Mouse (Mus musculus) CH12.LX (cell line): ENCODE data around the gene Myo1a. TPM values are rescaled to one million over a fixed set of nuclear protein-coding genes. Genes with fewer than 3 reads are reported as not detected.
"Not testable (repeated sequence)": the region's sequence is repeated elsewhere in the genome, so short reads cannot be mapped to it uniquely, and the experiment has no call there.

ENCODE experiments used
- DNase-seq: peaks from one replicate; pipeline ENCODE4 v3.0.0-alpha.2; 2013; ENCODE audit errors: extremely low read depth
- H3K27ac ChIP-seq: 2 replicates; pipeline ENCODE4 v1.5.1; 2012; ENCODE audit warnings: low read depth, mild to moderate bottlenecking, control low read depth, moderate library complexity; ENCODE audit not compliant: insufficient read depth
- H3K27me3 ChIP-seq: replicated peaks from 2 replicates; pipeline ENCODE3; 2012; ENCODE audit warnings: inconsistent platforms
- H3K36me3 ChIP-seq, 2 experiments: replicated peaks in 1 of 2; 2 replicates each; pipeline versions ENCODE3 to v1.6.1; 2012; ENCODE audit warnings: inconsistent platforms in 1 of 2, low read length in 1 of 2, mild to moderate bottlenecking in 1 of 2, mixed read lengths in 1 of 2, moderate library complexity in 1 of 2; ENCODE audit not compliant: control insufficient read depth in 1 of 2, insufficient read depth in 1 of 2
- H3K4me1 ChIP-seq, 2 experiments: 2 replicates each; pipeline ENCODE4 v1.6.1; 2012; ENCODE audit warnings: inconsistent platforms in 1 of 2, moderate library complexity in 1 of 2; ENCODE audit not compliant: insufficient read depth in 2 of 2, control insufficient read depth in 1 of 2
- H3K4me2 ChIP-seq: 2 replicates; pipeline ENCODE4 v1.6.1; 2012; ENCODE audit warnings: low read depth, mild to moderate bottlenecking, control low read depth; ENCODE audit not compliant: poor library complexity, insufficient read depth, severe bottlenecking
- H3K4me3 ChIP-seq, 3 experiments: fragments of 150-350 bp in 1 of 3; sonication (generic) in 1 of 3; replicated peaks in 1 of 3; 2 replicates each; pipeline versions ENCODE3 to v1.5.1; 2011 to 2012; ENCODE audit warnings: low read depth in 2 of 3, low read length in 2 of 3, mild to moderate bottlenecking in 2 of 3, moderate library complexity in 2 of 3, control low read depth in 1 of 3, improper control_type of control experiment in 1 of 3, inconsistent platforms in 1 of 3, mixed read lengths in 1 of 3; ENCODE audit not compliant: poor library complexity in 1 of 3
- H3K79me2 ChIP-seq: replicated peaks from 2 replicates; pipeline ENCODE4 v1.6.1; 2012; ENCODE audit warnings: mild to moderate bottlenecking, moderate library complexity; ENCODE audit not compliant: control insufficient read depth, poor library complexity, insufficient read depth, severe bottlenecking; ENCODE audit errors: extremely low read depth
- H3K9ac ChIP-seq: 2 replicates; pipeline ENCODE4 v1.6.1; 2012; ENCODE audit warnings: low read depth, mild to moderate bottlenecking, control low read depth, moderate library complexity; ENCODE audit not compliant: insufficient read depth
- H3K9me3 ChIP-seq: replicated peaks from 2 replicates; pipeline ENCODE3; 2012; ENCODE audit warnings: low read length, inconsistent platforms, mixed read lengths
- CHD1 ChIP-seq: IDR thresholded peaks from 2 replicates; pipeline ENCODE4 v1.6.1; 2012; ENCODE audit warnings: low read depth, low read length, improper control_type of control experiment, inconsistent platforms
- CHD2 ChIP-seq: IDR thresholded peaks from 2 replicates; pipeline ENCODE4 v1.6.1; 2011; ENCODE audit warnings: low read length, improper control_type of control experiment
- CTCF ChIP-seq, 2 experiments: IDR thresholded peaks in 1 of 2; conservative IDR thresholded peaks in 1 of 2; 2 replicates each; pipeline ENCODE4 v1.5.1; 2011 to 2012; ENCODE audit warnings: low read depth in 2 of 2, low read length in 2 of 2, improper control_type of control experiment in 1 of 2, inconsistent platforms in 1 of 2, mild to moderate bottlenecking in 1 of 2, moderate library complexity in 1 of 2
- ELF1 ChIP-seq: IDR thresholded peaks from 2 replicates; pipeline ENCODE4 v1.6.1; 2014; ENCODE audit warnings: low read depth, mild to moderate bottlenecking, inconsistent platforms, low read length, improper control_type of control experiment
- GABPA ChIP-seq: IDR thresholded peaks from 2 replicates; pipeline ENCODE4 v1.6.1; 2012; ENCODE audit warnings: low read depth, low read length, improper control_type of control experiment, inconsistent platforms; ENCODE audit not compliant: insufficient replicate concordance
- HCFC1 ChIP-seq: IDR thresholded peaks from 2 replicates; pipeline ENCODE4 v1.6.1; 2012; ENCODE audit warnings: low read depth, mild to moderate bottlenecking, inconsistent platforms, low read length, improper control_type of control experiment
- IRF4 ChIP-seq: IDR thresholded peaks from 2 replicates; pipeline ENCODE4 v1.6.1; 2014; ENCODE audit warnings: low read depth, mild to moderate bottlenecking, inconsistent platforms, low read length, improper control_type of control experiment
- JUN ChIP-seq: IDR thresholded peaks from 2 replicates; pipeline ENCODE4 v1.6.1; 2011; ENCODE audit warnings: low read depth, mild to moderate bottlenecking, low read length, improper control_type of control experiment, moderate library complexity; ENCODE audit not compliant: insufficient read depth
- JUND ChIP-seq: conservative IDR thresholded peaks from 2 replicates; pipeline ENCODE4 v1.6.1; 2011; ENCODE audit warnings: low read depth, low read length, improper control_type of control experiment
- MAX ChIP-seq: IDR thresholded peaks from 2 replicates; pipeline ENCODE4 v1.6.1; 2011; ENCODE audit warnings: low read length, improper control_type of control experiment
- MAZ ChIP-seq: IDR thresholded peaks from 2 replicates; pipeline ENCODE4 v1.6.1; 2012; ENCODE audit warnings: low read depth, mild to moderate bottlenecking, inconsistent platforms, low read length, improper control_type of control experiment, moderate library complexity
- MEF2A ChIP-seq: IDR thresholded peaks from 2 replicates; pipeline ENCODE4 v1.6.1; 2014; ENCODE audit warnings: low read depth, mild to moderate bottlenecking, inconsistent platforms, low read length, improper control_type of control experiment, borderline replicate concordance
- MXI1 ChIP-seq: IDR thresholded peaks from 2 replicates; pipeline ENCODE4 v1.6.1; 2011; ENCODE audit warnings: mild to moderate bottlenecking, low read depth, low read length, improper control_type of control experiment
- POLR2A ChIP-seq: IDR thresholded peaks from 2 replicates; pipeline ENCODE4 v1.6.1; 2011; ENCODE audit warnings: low read depth, mild to moderate bottlenecking, improper control_type of control experiment, low read length
- POLR2AphosphoS2 ChIP-seq: IDR thresholded peaks from 2 replicates; pipeline ENCODE4 v1.6.1; 2011; ENCODE audit warnings: low read depth, low read length, improper control_type of control experiment
- RAD21 ChIP-seq: IDR thresholded peaks from 2 replicates; pipeline ENCODE4 v1.6.1; 2011; ENCODE audit warnings: low read depth, mild to moderate bottlenecking, low read length, improper control_type of control experiment, moderate library complexity
- USF2 ChIP-seq: conservative IDR thresholded peaks from 2 replicates; pipeline ENCODE4 v1.6.1; 2011; ENCODE audit warnings: low read depth, low read length, improper control_type of control experiment
- ZC3H11A ChIP-seq: IDR thresholded peaks from 2 replicates; pipeline ENCODE4 v1.6.1; 2012; ENCODE audit warnings: low read depth, mild to moderate bottlenecking, inconsistent platforms, low read length, improper control_type of control experiment
- dilution Hi-C: fragments of 300-500 bp; cut with MboI; formaldehyde crosslinking; loops from 2 replicates; pipeline ENCODE4 v1.14.3; 2020; ENCODE audit warnings: low sequenced_read_pairs; ENCODE audit not compliant: extremely low pct_unique_long_range_greater_than_20kb, extremely low pct_ligation_motif_present
- in situ Hi-C: fragments of 300-500 bp; cut with MboI; formaldehyde crosslinking; loops from 3 replicates; pipeline ENCODE4 v1.14.3; 2019; ENCODE audit warnings: low sequenced_read_pairs, low pct_ligation_motif_present, low pct_unique_long_range_greater_than_20kb, mixed read lengths
- polyA plus RNA-seq: library from polyadenylated mRNA; unstranded; fragments of >175 nt; gene quantifications from 2 replicates; pipeline ENCODE4 v1.2.1, GENCODE M21; 2012; ENCODE audit warnings: low read depth; ENCODE audit not compliant: insufficient read length
- total RNA-seq, 2 experiments: library from RNA; depleted of rRNA; stranded (reverse); fragments of 300-350 nt in 1 of 2; fragments of >200 nt in 1 of 2; gene quantifications; 2 replicates each; pipeline ENCODE4 v1.2.3; 2012 to 2014

Myo1a gene
- total RNA-seq (2012; rRNA removed) (1.8 and 2.3 TPM in 2 replicates), total RNA-seq (2014; rRNA removed) (0.08 and 0.24 TPM in 2 replicates), polyA plus RNA-seq (0.36 and 0.45 TPM in 2 replicates)

GRCm38 (mm10) chr10:127704766-127705220 is at the start of gene Myo1a:
Gene Myo1a (plus strand): TSS chr10:127705170.
- in situ Hi-C loops (no loop called here), dilution Hi-C loops (no loop called here)
- no peak within 1 kb of the TSS for H3K4me3 ChIP-seq
- no peaks in the 10 kb centered on the region for H3K27me3 ChIP-seq
- DNase-seq = no peak
- no peaks in the 10 kb centered on the region for H3K9me3 ChIP-seq
- TF ChIP-seq CTCF (conservative IDR thresholded peaks at IDR 0.05 in 1 of 2, IDR thresholded peaks at IDR 0.05 in 1 of 2; ENCODE audit: low read depth in 2 of 2, low read length in 2 of 2) = peak; percentile 28 to 45; a peak in 3 of 4 replicates
- no peak for TF ChIP-seq CHD2
- peaks cover 0 to 2% of the 10 kb centered on the region in 2 experiments; a peak in 1 of 4 replicates for H3K4me1 ChIP-seq
- peaks cover 0 to 6% of the 10 kb centered on the region in 2 experiments for H3K36me3 ChIP-seq
- H3K27ac ChIP-seq = no peak within 1 kb of the TSS
- no peak within 1 kb of the TSS for H3K4me2 ChIP-seq
- H3K79me2 ChIP-seq = no peaks in the 10 kb centered on the region
- H3K9ac ChIP-seq = no peak within 1 kb of the TSS

DNA sequence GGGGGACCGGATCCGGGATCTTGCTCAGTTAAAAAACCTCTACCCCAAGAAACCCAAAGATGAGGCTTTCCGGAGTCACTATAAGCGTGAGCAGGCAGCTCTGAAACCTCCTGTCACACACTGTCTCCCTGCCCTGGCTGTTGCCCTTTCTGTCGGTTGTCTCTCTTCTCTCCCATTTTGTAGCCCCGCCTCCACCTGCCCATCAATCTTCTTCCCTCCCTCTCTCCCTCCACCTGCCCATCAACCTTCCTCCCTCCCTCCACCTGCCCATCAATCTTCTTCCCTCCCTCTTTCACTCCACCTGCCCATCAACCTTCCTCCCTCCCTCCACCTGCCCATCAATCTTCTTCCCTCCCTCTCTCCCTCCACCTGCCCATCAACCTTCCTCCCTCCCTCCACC is 47.4 kb upstream of the Myo1a start:
- in situ Hi-C loops, H3K27ac ChIP-seq, H3K27me3 ChIP-seq, dilution Hi-C loops, H3K4me2 ChIP-seq, H3K9ac ChIP-seq, H3K4me3 ChIP-seq, H3K9me3 ChIP-seq, DNase-seq, H3K79me2 ChIP-seq: not testable (repeated sequence)
- Histone ChIP-seq H3K4me1 (peaks cover 12 to 32% of the 10 kb centered on the region in 2 experiments), H3K36me3 (peaks cover 70 to 83% of the 10 kb centered on the region in 2 experiments)

DNA sequence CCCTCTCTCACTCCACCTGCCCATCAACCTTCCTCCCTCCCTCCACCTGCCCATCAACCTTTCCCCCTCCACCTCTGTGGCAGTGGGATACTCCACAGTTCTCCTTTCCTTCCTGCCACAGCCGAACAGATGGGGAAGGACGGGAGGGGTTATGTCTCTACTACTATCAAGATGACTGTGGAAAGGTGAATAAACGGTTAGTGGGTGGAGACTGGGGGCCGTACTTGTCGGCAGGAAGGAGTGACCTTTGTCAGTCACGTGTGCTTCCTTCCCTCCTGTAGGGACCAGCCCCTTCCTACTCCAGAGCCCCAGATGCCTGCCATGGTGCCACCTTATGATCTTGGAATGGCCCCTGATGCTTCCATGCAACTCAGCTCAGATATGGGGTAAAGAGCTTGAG is 46.9 kb upstream of the Myo1a start:
- TF ChIP-seq USF2 (0 out of 2 replicates have a peak, but pooled peaks have one; percentile 18), GABPA (no peak)
- TF ChIP-seq, all 38 proteins: peak for 1
- no peaks in the 10 kb centered on the region for H3K9me3 ChIP-seq
- H3K4me3 ChIP-seq = no peak overlapping the region
- dilution Hi-C loops (no loop called here), in situ Hi-C loops (no loop called here)
- H3K4me2 ChIP-seq = no peak overlapping the region
- H3K79me2 ChIP-seq = no peaks in the 10 kb centered on the region
- H3K4me1 ChIP-seq = peaks cover 14 to 36% of the 10 kb centered on the region in 2 experiments
- DNase-seq = no peak
- H3K9ac ChIP-seq = no peak overlapping the region
- H3K36me3 ChIP-seq = peaks cover 65 to 80% of the 10 kb centered on the region in 2 experiments
- no peaks in the 10 kb centered on the region for H3K27me3 ChIP-seq
- H3K27ac ChIP-seq = no peak overlapping the region

- peaks cover 50 to 73% of the 10 kb centered on the region in 2 experiments for H3K36me3 ChIP-seq
- dilution Hi-C loops = no loop called here
Observed at GRCm38 (mm10) chr10:127659551-127659950, 45.4 kb upstream of the Myo1a start.

More at GRCm38 (mm10) chr10:127659551-127659950, 45.4 kb upstream of the Myo1a start:
- Histone ChIP-seq H3K4me3 (no peak overlapping the region), H3K9me3 (no peaks in the 10 kb centered on the region), H3K4me1 (peaks cover 14 to 45% of the 10 kb centered on the region in 2 experiments), H3K79me2 (no peaks in the 10 kb centered on the region), H3K27ac (no peak overlapping the region), H3K4me2 (no peak overlapping the region), H3K9ac (no peak overlapping the region), H3K27me3 (no peaks in the 10 kb centered on the region)
- no peak for TF ChIP-seq CTCF (conservative IDR thresholded peaks at IDR 0.05 in 1 of 2, IDR thresholded peaks at IDR 0.05 in 1 of 2; ENCODE audit: low read depth in 2 of 2, low read length in 2 of 2)
- TF ChIP-seq CHD1 = no peak
- TF ChIP-seq MXI1 = no peak
- TF ChIP-seq JUN = no peak
- TF ChIP-seq RAD21 = no peak
- no peak for TF ChIP-seq MAZ
- no peak for TF ChIP-seq JUND
- TF ChIP-seq ZC3H11A = no peak
- TF ChIP-seq HCFC1 = no peak
- TF ChIP-seq ELF1 = no peak
- no peak for TF ChIP-seq MEF2A
- no peak for TF ChIP-seq MAX
- TF ChIP-seq IRF4 = no peak
- TF ChIP-seq POLR2AphosphoS2 = no peak
- TF ChIP-seq POLR2A = no peak
- DNase-seq = no peak
- in situ Hi-C loops = no loop called here
